Mouse (Mus musculus) B cell, adult 2 months (primary cell): ENCODE results near the gene Trappc4.
"Not testable (repeated sequence)": the region's sequence is repeated elsewhere in the genome, so short reads cannot be mapped to it uniquely, and the experiment has no call there.

Experiments used
- DNase-seq, 2 experiments: peaks; one replicate each; pipeline ENCODE4 v3.0.0; 2022

Gene Trappc4

DNA sequence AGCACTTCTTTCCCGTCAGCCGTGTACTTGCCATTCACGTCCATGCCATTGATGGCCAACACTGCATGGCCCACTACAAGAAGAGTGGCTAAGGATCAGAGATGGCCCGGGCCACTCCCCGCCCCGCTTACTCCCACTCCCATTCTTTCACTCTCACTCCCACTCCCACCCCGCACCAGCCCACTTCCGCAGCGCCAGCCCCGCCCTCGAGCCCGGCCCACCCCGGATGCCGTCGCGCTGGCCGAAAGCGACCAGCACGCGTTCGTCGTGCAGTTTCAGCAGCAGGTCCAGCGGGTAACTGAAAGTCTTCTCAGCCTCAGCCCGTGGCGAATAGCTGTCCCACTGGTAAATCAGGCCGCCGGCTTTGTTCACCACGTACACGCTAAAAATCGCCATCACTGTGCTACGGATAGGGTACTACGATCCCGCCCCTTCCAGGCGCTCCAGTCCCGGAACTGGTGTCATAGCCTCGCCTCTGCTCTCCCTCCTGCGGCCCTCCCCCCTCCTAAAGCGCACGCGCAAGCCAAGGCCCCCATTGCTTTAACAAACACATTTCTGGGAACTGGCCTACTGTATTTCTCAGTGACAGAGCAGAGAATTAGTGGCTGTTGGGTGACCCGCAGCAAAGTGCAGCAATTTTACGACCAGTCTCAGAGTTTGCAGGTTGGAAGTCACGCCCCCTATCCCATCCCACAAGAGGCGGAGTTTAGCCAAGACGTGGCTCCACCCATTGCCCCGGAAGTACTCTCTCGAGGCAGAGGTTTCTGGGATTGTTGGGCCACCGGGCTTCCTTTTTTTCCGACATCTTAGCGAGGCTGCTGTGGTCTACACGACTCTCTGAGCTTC, at the start of gene Trappc4, which contains the start of gene Rps25:
Gene Trappc4, minus strand, starts transcription at position 695 of the 846 bp plus-strand sequence.
Gene Rps25, plus strand, starts transcription at position 234 of the 846 bp plus-strand sequence.
- peak; percentile 95 to 96 for DNase-seq

DNA sequence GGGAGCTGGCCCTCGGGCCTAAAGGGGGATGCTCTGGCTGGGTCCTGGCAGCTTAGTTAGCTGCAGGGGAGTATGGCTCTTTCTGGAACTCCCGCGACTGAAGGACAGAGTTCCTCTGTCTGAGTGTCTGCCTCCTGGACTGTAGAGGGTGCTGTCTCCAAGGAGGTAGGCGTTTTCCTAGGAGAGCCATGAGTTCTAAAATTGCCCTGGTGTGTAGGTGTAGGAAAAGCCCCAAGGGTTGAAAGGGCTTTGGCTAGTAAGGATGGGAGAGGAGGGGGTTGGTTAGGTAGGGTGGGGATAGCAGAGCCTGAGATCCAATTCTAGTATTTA, 47.5 kb upstream of the Trappc4 start, which contains the start of gene Upk2:
Gene Upk2, minus strand, starts transcription at position 86 of the 330 bp plus-strand sequence.
- no peak for DNase-seq

- peak; percentile 92 for DNase-seq
These were observed 46.9 kb upstream of the Trappc4 start for GRCm38 (mm10) chr9:44454132-44454890.

DNA sequence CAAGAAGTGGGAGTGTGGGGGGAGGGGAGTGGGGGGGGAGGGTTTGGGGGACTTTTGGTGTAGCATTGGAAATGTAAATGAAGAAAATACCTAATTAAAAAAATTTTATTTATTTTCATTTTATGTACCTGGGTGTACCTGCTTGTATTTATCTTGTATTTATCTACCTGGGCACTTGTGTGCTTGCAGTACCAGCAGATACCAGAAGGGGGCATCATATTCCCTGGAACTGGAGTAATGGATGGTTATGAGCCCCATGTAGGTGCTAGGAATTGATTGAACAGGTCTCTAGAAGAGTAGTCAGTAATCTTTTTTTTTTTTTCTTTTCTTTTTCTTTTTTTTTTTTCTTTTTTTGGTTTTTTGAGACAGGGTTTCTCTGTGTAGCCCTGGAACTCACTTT, 43.0 kb upstream of the Trappc4 start:
- peak; percentile 61 to 66 for DNase-seq

DNA sequence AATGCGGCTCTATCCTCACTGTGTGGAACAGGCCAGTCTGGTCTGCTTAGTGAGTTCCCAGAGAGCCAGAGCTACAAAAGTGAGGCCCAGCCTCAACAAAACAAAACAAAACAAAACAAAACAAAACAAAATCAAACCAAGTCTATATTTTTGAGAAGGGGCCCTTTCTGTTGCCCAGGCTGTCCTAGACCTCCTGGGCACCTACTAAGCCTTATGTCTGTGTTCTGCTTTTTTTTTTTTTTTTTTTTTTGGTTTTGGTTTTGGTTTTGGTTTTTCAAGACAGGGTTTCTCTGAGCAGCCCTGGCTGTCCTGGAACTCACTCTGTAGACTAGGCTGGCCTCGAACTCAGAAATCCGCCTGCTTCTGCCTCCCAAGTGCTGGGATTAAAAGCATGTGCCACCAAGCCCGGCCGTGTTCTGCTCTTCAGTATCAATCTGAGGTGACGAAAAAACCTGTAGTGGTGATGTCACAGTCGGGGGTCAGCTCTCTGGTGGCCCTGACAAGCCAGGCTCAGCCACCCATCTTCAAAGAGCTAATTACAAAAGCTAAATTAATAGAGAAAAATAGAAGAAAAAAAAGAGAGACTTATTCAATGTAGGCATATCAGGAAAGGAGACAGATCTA, 37.1 kb upstream of the Trappc4 start:
- DNase-seq: not testable (repeated sequence)

- no peak for DNase-seq
These were observed 33.6 kb upstream of the Trappc4 start, which contains the start of gene Foxr1 for GRCm38 (mm10) chr9:44440961-44441360. Gene Foxr1 (minus strand): TSS chr9:44441136.

GRCm38 (mm10) chr9:44435747-44436146, 28.3 kb upstream of the Trappc4 start:
- peak; percentile 66 to 67 for DNase-seq

- no peak for DNase-seq
These were observed 25.3 kb upstream of the Trappc4 start for GRCm38 (mm10) chr9:44432577-44433185.

GRCm38 (mm10) chr9:44423576-44423975, 16.2 kb upstream of the Trappc4 start:
- DNase-seq: no peak

- DNase-seq: peak; percentile 22 to 26
These were observed 13.0 kb upstream of the Trappc4 start for GRCm38 (mm10) chr9:44420280-44420898.

- DNase-seq: not testable (repeated sequence)
These were observed 12.3 kb upstream of the Trappc4 start for GRCm38 (mm10) chr9:44419730-44420129.

DNA sequence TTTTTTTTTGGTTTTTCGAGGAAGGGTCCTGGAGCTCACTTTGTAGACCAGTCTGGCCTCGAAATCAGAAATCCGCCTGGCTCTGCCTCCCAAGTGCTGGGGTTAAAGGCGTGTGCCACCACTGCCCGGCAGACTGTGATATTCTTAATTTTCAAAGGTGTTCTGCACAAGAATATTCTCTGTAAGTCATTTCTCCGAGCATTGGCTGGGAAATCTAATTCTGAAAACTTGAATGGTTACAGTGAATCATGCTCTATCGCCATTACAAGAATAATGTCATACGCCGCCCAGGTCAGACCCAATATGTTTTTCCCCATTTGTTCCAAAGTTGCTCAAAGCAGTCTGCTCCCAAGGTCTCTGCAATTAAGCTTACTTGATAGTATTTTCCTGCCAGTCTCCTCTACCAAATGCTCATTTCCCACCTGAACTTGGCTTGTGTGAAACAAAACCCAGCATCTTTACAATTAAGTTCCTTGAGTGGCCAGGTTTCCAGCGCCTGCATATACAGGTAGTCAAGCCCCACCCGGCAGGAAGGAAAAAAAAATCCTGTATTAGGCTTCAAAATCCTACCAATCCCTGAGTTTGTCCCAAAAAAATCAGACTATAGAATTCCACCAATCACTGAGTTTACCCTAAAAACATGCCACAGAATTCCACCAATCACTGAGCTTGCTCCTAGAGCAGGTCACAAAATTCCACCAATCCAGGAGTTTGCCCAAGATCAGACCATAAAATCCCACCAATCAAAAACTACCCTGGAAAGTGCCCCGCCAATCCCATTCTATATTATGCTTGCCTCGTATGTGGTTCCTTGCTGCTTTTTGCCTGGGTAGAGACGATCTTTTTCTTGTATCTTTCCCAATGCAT, 11.4 kb upstream of the Trappc4 start, which contains the start of gene Ccdc84:
Gene Ccdc84, minus strand, starts transcription at position 51 of the 867 bp plus-strand sequence.
- DNase-seq: no peak

GRCm38 (mm10) chr9:44417892-44418363, 10.5 kb upstream of the Trappc4 start:
- peak; percentile 95 for DNase-seq

DNA sequence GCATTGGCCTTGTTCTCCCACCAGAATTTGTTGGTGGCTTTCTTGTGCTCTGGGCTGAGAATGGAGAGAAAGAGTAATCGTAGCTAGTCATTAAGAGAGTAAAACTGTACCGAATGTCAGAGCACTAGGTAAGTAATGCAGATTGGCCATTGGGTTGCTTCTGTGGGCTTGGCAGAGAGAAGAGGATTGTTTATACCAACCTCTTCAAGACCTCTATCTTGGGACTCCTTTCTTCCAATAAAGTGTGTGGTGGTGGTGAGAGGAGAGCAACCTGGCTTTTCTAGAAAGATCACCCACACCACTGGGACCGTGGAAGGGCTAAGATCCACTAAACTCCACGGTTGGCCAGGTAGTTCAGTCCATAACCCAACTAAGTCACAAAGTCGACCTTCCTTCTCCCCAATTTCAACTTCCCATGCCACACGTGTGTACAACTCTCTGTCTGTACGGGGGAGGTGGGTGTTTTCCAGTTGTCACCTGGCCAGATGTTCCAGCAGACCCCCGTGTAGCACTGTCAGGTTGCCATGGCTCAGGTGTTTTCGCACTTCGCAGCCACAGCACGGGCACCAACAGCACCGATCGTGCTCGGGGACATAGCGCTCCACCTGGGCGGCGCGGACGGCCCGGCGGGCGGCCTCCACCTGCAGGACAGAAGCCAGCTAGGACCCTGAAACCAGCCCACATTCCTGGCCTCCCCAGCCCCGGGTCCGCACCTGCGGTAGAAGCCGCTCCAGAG, 9.9 kb upstream of the Trappc4 start:
- no peak for DNase-seq

DNA sequence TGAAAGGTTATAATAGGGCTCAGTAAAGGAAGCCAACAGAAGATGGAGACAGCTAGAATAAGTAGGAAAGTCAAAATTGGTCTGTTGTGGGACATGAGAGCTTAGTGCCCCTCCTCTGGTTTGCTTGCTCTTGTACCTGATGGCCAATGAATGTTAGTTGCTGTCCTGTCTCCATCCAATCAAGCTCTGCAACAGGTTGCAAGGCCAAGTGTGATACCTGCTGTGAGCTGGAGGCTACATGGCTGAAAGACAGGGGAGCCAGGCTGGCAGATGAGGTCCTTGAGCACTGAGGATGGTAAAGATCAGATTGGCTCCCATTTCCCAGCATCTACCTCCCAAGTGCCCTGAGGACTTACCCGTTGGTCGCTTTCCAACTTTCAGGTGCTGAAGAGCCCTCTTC, 5.4 kb upstream of the Trappc4 start:
- DNase-seq: no peak

DNA sequence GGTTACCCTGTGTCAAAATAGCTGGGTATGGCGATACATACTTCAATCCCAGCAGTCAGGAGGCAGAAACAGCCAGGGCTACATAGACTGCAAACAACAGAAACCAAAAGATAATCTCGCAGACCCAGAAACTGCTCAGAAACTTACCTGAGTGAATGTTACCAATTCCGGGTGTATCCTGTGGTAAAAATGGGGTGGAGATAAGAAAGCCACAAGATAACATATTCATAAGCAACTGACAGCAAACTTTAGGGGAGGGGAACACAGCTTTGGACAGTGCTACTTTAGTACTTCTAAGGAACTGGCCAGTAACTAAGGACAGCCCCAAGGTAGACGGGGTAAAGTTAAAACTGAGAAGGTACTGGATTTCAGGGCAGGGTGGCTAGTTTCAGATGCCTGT, 4.9 kb upstream of the Trappc4 start:
- no peak for DNase-seq

- no peak for DNase-seq
These were observed 4.3 kb upstream of the Trappc4 start for GRCm38 (mm10) chr9:44411601-44412130.

GRCm38 (mm10) chr9:44410647-44411336, 3.4 kb upstream of the Trappc4 start:
- DNase-seq: no peak

DNA sequence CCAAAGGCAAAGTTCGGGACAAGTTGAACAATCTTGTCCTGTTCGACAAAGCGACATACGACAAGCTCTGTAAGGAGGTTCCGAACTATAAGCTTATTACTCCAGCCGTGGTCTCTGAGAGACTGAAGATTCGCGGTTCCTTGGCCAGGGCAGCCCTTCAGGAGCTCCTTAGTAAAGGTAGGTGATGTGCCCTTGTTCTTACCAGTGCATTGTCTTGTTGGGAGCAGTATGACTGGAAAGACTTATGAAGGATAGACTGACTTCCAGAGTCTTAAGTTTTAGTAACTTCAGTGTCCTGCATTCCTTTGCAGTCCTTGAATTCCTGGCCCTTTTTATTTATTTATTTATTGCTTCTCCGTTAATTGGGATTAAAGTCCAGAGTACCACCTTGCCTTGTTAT, 1.3 kb upstream of the Trappc4 start:
- not testable (repeated sequence) for DNase-seq

- no peak for DNase-seq
These were observed 325 bp upstream of the Trappc4 start for GRCm38 (mm10) chr9:44407752-44408097.
